Mouse (Mus musculus) left cerebral cortex, adult 11 months (tissue): ENCODE results near the gene Btbd19.
A peak's percentile ranks its signal among the peaks of the same experiment; 100 is the strongest.

Experiments
- DNase-seq: peaks from one replicate; pipeline ENCODE4 v3.0.0; 2022; ENCODE audit warnings: low spot score

The Btbd19 gene

GRCm38 (mm10) chr4:117125348-117125909 is at the start of gene Btbd19:
Gene Btbd19, minus strand, starts transcription at chr4:117125725.
- peak; percentile 68 for DNase-seq

- no peak for DNase-seq
Measured at GRCm38 (mm10) chr4:117169936-117170335, 44.4 kb upstream of the Btbd19 start.

GRCm38 (mm10) chr4:117161183-117161582 is 35.7 kb upstream of the Btbd19 start:
- DNase-seq = no peak

GRCm38 (mm10) chr4:117159666-117160065 is 34.1 kb upstream of the Btbd19 start:
- DNase-seq = no peak

- no peak for DNase-seq
Measured at GRCm38 (mm10) chr4:117156372-117156771, 30.8 kb upstream of the Btbd19 start.

GRCm38 (mm10) chr4:117155792-117156355 is 30.3 kb upstream of the Btbd19 start, which contains the start of gene Rps8:
Gene Rps8, minus strand, starts transcription at chr4:117156243.
- DNase-seq = peak; percentile 70

GRCm38 (mm10) chr4:117155020-117155791 is 29.7 kb upstream of the Btbd19 start:
- DNase-seq = no peak

- DNase-seq = no peak
Measured at GRCm38 (mm10) chr4:117152714-117153113, 27.2 kb upstream of the Btbd19 start.

- DNase-seq = no peak
Measured at GRCm38 (mm10) chr4:117151416-117151815, 25.9 kb upstream of the Btbd19 start.

- no peak for DNase-seq
Measured at GRCm38 (mm10) chr4:117150212-117150733, 24.7 kb upstream of the Btbd19 start.

- DNase-seq = no peak
Measured at GRCm38 (mm10) chr4:117149291-117150211, 24.0 kb upstream of the Btbd19 start.

- no peak for DNase-seq
Measured at GRCm38 (mm10) chr4:117148815-117149214, 23.3 kb upstream of the Btbd19 start.

GRCm38 (mm10) chr4:117148047-117148713 is 22.7 kb upstream of the Btbd19 start:
- DNase-seq = no peak

- peak; percentile 80 for DNase-seq
Measured at GRCm38 (mm10) chr4:117146176-117146575, 20.7 kb upstream of the Btbd19 start.

- no peak for DNase-seq
Measured at GRCm38 (mm10) chr4:117145248-117145647, 19.7 kb upstream of the Btbd19 start.

- no peak for DNase-seq
Measured at GRCm38 (mm10) chr4:117143023-117143422, 17.5 kb upstream of the Btbd19 start.

- DNase-seq = no peak
Measured at GRCm38 (mm10) chr4:117140613-117141012, 15.1 kb upstream of the Btbd19 start.

GRCm38 (mm10) chr4:117139217-117139612 is 13.7 kb upstream of the Btbd19 start:
- no peak for DNase-seq

GRCm38 (mm10) chr4:117138295-117139216 is 13.0 kb upstream of the Btbd19 start:
- no peak for DNase-seq

GRCm38 (mm10) chr4:117136034-117136433 is 10.5 kb upstream of the Btbd19 start:
- DNase-seq = no peak
